Mouse (Mus musculus) kidney, postnatal 0 days (tissue): ENCODE measurements around the gene Gm10663. TPM values are rescaled to one million over a fixed set of nuclear protein-coding genes. Genes with fewer than 3 reads are reported as not detected.

Experiments
- ATAC-seq: fragments of 200-750 bp; cut with Nextera tagmentation; replicated peaks from 2 replicates; pipeline ENCODE4 v1.8.0; 2017; ENCODE audit warnings: low read depth, moderate number of reproducible peaks, moderate TSS enrichment, moderate library complexity; ENCODE audit not compliant: low FRiP score
- DNase-seq: peaks from one replicate; pipeline ENCODE4 v3.0.0-alpha.2; 2016; ENCODE audit warnings: low spot score
- H3K27ac ChIP-seq: fragments of 300-500 bp; sonication (generic); 2 replicates; pipeline ENCODE4 v1.5.1; 2014; ENCODE audit warnings: mild to moderate bottlenecking
- H3K27me3 ChIP-seq: fragments of 300-500 bp; sonication (generic); 2 replicates; pipeline ENCODE4 v1.6.1; 2014; ENCODE audit warnings: low read length, mixed read lengths; ENCODE audit not compliant: insufficient read depth
- H3K36me3 ChIP-seq: fragments of 300-500 bp; sonication (generic); 2 replicates; pipeline ENCODE4 v1.6.1; 2014; ENCODE audit warnings: low read length, mixed read lengths; ENCODE audit not compliant: insufficient read depth
- H3K4me1 ChIP-seq: fragments of 300-500 bp; sonication (generic); replicated peaks from 2 replicates; pipeline ENCODE4 v1.6.1; 2014; ENCODE audit warnings: antibody characterized with exemption, low read length, mixed read lengths; ENCODE audit not compliant: insufficient read depth
- H3K4me2 ChIP-seq: fragments of 300-500 bp; sonication (generic); 2 replicates; pipeline ENCODE4 v1.6.1; 2014; ENCODE audit warnings: mild to moderate bottlenecking, low read length, moderate library complexity, mixed read lengths
- H3K4me3 ChIP-seq: fragments of 300-500 bp; sonication (generic); replicated peaks from 2 replicates; pipeline ENCODE4 v1.5.1; 2014; ENCODE audit warnings: low read depth, low read length
- H3K9ac ChIP-seq: fragments of 300-500 bp; sonication (generic); 2 replicates; pipeline ENCODE4 v1.6.1; 2014; ENCODE audit warnings: low read depth, low read length
- H3K9me3 ChIP-seq: fragments of 300-500 bp; sonication (generic); replicated peaks from 2 replicates; pipeline ENCODE4 v1.6.1; 2016; ENCODE audit warnings: low read length, inconsistent platforms, mixed read lengths
- CTCF ChIP-seq: IDR thresholded peaks from 2 replicates; pipeline ENCODE4 v1.5.1; 2016; ENCODE audit warnings: antibody characterized with exemption, low read depth, mild to moderate bottlenecking, moderate library complexity
- WGBS: fragments of 180-500 bp; shearing (Covaris S2); extraction: QIAGEN DNeasy Blood & Tissue Kit; methylation state at CpG from one replicate; pipeline ENCODE4 v1.1.7; 2014; 5-methylcytosine and 5-hydroxymethylcytosine counted together
- polyA plus RNA-seq: library from polyadenylated mRNA; unstranded; fragments of >200 nt; fragmentation: Nextera tagmentation; extraction: Ambion mirVana; gene quantifications from 2 replicates; pipeline ENCODE4 v1.2.1, GENCODE M21; 2015

Gene Gm10663
- polyA plus RNA-seq, 1 experiment from 2014 or later, result not detected

DNA sequence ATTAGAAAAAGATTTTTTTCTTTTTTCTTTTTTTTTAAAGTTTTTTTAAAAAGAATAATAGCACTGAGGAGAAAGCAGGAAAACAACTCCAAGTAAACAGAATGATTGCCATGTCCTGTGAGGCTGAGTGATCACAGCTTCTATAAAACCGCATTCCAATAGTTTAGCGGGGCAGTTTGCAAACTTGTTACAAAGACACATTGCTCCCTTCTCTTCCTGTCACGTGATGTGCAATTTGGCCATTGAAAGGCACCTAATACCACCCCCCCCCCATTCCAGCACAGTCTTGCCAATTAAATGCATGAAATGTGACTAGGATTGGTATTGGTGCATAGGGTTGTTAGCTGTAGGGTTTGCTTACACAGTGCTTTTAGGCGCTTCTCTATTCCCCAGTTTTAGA, 3.8 kb upstream of the Gm10663 start:
- 30% methylated on average over 4 of the region's 4 CpGs for WGBS
- no peak overlapping the region for H3K4me2 ChIP-seq
- DNase-seq (peak; percentile 71), ATAC-seq (no peak; the same call in 1 of the 2 replicates)
- no peaks in the 10 kb centered on the region for H3K27me3 ChIP-seq
- peak overlapping the region; percentile 31; the same call in 1 of the 2 replicates for H3K27ac ChIP-seq
- H3K4me1 ChIP-seq, result no peaks in the 10 kb centered on the region
- H3K9me3 ChIP-seq, result no peaks in the 10 kb centered on the region
- no peak overlapping the region for H3K9ac ChIP-seq
- H3K36me3 ChIP-seq, result no peaks in the 10 kb centered on the region
- no peak overlapping the region for H3K4me3 ChIP-seq
- no peak for TF ChIP-seq CTCF

DNA sequence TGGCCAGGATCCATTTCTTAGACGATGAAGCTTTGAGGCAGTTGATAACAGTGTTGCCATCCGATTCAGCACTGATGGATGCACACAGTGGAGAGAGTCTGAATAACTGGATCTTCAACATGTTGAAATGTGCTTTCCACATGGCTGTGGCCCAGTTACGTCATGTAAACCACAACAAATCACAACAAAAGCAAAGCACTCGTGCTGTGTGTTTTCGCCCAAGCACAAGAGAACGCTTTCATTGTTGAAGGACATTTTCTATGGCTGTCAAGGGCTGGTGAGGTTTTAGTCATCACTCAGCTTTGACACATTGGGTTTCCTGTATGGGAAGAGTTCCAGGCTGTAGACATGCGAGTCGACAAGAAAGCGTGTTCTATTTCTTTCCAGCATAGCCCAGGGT, 5.9 kb downstream of the Gm10663 start:
- no peaks in the 10 kb centered on the region for H3K36me3 ChIP-seq
- H3K9ac ChIP-seq, result no peak overlapping the region
- no peaks in the 10 kb centered on the region for H3K4me1 ChIP-seq
- 69% methylated on average over 9 of the region's 9 CpGs for WGBS
- H3K27me3 ChIP-seq, result no peaks in the 10 kb centered on the region
- no peak overlapping the region for H3K4me2 ChIP-seq
- H3K4me3 ChIP-seq, result no peak overlapping the region
- H3K27ac ChIP-seq, result no peak overlapping the region
- no peak for ATAC-seq
- TF ChIP-seq CTCF, result no peak
- no peaks in the 10 kb centered on the region for H3K9me3 ChIP-seq
- DNase-seq, result no peak

DNA sequence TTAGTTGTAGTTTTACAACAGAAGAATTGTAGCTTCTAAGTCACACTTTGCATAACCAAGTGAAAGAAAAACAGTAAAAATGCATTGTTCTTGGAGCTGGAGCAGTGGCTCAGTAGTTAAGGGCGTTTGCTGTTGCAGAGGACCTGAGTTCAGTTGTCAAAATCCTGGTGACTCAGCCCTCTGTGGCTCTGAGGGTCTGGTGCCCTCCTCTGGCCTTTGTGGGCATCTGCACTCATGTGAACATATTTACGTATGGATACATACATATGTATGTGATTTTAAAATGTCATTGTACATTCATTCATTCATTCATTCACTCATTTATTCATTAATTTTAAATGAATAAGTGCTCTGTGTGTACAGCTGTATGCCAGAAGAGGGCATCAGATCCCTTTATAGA, 10.8 kb downstream of the Gm10663 start:
- Histone ChIP-seq H3K27ac (no peak overlapping the region), H3K36me3 (no peaks in the 10 kb centered on the region), H3K9ac (no peak overlapping the region), H3K4me3 (no peak overlapping the region), H3K4me2 (no peak overlapping the region), H3K27me3 (no peaks in the 10 kb centered on the region), H3K9me3 (no peaks in the 10 kb centered on the region), H3K4me1 (no peaks in the 10 kb centered on the region)
- WGBS, result 77% methylated on average over 2 of the region's 2 CpGs
- DNase-seq (no peak), ATAC-seq (no peak)
- TF ChIP-seq CTCF, result peak; percentile 46

DNA sequence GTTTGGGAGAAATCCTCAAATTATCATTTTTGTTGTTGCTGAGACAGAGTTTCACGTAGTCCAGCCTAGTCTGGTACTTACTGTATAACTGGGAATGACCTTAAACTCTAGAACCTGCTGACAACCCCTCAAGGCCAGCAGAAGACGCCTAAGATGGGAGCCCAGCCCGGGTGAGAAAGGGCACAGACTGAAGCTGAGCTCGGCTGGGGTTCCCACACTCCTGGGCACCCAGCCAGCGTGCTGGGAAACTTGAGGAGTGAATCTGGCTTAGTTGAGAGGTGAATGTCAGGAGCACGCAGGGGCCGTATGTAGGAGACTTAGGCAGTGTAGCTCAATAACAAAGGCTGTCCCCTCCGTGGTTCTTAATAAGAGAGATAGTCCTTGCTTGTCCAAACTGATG, 12.9 kb downstream of the Gm10663 start:
- Histone ChIP-seq H3K36me3 (no peaks in the 10 kb centered on the region), H3K9me3 (no peaks in the 10 kb centered on the region), H3K4me3 (no peak overlapping the region), H3K4me2 (no peak overlapping the region), H3K27me3 (no peaks in the 10 kb centered on the region), H3K9ac (no peak overlapping the region), H3K4me1 (no peaks in the 10 kb centered on the region), H3K27ac (no peak overlapping the region)
- ATAC-seq (no peak), DNase-seq (no peak)
- TF ChIP-seq CTCF, result no peak
- 55% methylated on average over 8 of the region's 8 CpGs for WGBS

DNA sequence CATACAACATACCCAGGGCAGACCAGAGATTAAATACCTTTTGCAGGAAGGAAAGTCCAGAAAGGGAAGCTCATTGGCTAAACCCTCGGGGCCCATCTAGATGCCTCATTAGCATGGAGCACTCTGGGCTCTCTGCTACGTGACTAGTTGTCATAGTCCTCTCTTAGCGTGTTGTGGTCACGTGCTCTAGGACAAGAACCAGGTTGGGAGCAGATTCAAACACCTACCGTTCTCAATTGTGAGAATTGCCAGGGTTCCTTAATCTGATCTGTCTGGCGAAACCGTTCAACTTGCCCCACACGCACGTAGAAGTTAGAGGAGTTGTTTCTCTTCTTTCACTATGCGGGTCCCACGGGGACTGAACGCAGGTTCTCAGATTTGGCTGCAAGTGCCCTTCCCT, 13.3 kb downstream of the Gm10663 start:
- DNase-seq, result no peak
- H3K4me1 ChIP-seq, result no peaks in the 10 kb centered on the region
- no peak overlapping the region for H3K4me3 ChIP-seq
- ATAC-seq, result no peak
- no peak for TF ChIP-seq CTCF
- H3K27me3 ChIP-seq, result no peaks in the 10 kb centered on the region
- no peaks in the 10 kb centered on the region for H3K36me3 ChIP-seq
- WGBS, result 87% methylated on average over 12 of the region's 12 CpGs
- H3K27ac ChIP-seq, result no peak overlapping the region
- no peaks in the 10 kb centered on the region for H3K9me3 ChIP-seq
- no peak overlapping the region for H3K9ac ChIP-seq
- H3K4me2 ChIP-seq, result no peak overlapping the region

DNA sequence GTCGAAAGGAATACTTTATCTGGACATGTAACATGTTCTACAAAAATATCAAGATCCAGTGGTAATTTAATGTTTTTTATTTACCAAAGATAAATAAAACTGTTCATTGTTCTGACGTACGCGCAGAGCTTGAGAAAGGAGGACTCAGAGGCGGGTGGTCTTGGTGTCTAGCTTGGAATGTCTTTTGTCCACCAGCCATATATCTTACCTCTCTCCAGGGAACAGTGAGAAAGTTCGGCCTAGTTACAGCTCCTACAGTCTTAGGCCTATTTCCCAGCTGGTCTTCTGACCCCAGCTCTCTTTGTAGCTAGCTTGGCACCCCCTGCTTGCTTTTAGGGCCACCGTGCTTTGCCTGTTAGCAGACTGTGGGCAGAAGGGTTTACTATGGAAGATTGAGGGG, 14.9 kb downstream of the Gm10663 start:
- peak; percentile 77 for DNase-seq
- Histone ChIP-seq H3K4me2 (no peak overlapping the region), H3K9ac (no peak overlapping the region), H3K4me1 (no peaks in the 10 kb centered on the region), H3K27ac (peak overlapping the region; percentile 64; the same call in 1 of the 2 replicates), H3K27me3 (no peaks in the 10 kb centered on the region), H3K36me3 (no peaks in the 10 kb centered on the region), H3K9me3 (no peaks in the 10 kb centered on the region), H3K4me3 (no peak overlapping the region)
- no peak for ATAC-seq
- no peak for TF ChIP-seq CTCF
- 41% methylated on average over 7 of the region's 7 CpGs for WGBS

DNA sequence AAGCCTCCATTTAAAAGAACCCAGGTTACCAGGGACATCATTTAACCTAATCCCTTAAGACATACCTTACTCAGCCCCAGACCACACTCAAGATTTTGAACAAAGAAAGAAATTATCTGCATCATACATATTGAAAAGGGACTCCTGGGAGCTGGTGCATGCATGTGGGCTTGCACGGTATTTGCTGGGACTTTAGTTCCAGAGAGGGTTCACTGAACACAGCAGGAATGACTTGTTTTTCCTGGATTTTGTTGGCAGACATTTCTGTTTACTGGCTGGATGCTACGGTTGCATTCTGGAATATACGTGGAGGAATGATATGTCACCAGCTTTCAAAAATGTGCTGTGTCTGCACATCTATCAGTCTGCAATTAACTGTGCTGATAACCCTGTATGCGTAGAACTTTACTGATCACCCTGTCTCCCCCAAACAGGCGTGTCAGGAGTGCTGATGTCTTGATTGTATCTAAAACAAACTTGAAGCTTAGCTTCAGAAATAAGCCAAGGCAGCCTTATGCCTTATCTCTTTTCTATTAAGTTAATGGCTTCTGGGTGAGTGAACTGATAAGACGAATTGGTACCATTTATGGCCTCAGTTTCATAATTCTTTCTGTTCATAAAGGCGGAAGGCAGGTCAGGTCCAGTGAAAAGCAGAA, 23.1 kb downstream of the Gm10663 start:
- 51% methylated on average over 7 of the region's 7 CpGs for WGBS
- ATAC-seq (no peak; the same call in 1 of the 2 replicates), DNase-seq (peak; percentile 39)
- no peaks in the 10 kb centered on the region for H3K9me3 ChIP-seq
- H3K27ac ChIP-seq, result no peak overlapping the region
- no peaks in the 10 kb centered on the region for H3K36me3 ChIP-seq
- H3K4me1 ChIP-seq, result no peaks in the 10 kb centered on the region
- H3K27me3 ChIP-seq, result no peaks in the 10 kb centered on the region
- no peak overlapping the region for H3K4me3 ChIP-seq
- no peak overlapping the region for H3K9ac ChIP-seq
- no peak overlapping the region for H3K4me2 ChIP-seq
- TF ChIP-seq CTCF, result no peak
